39 mouse cellular contexts compared by ENCODE assay signal in genomic region chr11:7184420-7184819, GRCm38 (mm10). TPM values are rescaled to one million over a fixed set of nuclear protein-coding genes. Genes with fewer than 3 reads are reported as not detected.
"Had no signal": no experiment of that assay in that cellular context is flagged by ENCODE, and none has a peak within 500 bp of the region (broad histone marks: within the 10 kb centered on the region; RNA-seq: fewer than 3 reads in every experiment).

No protein-coding gene starts in this region.

- ATAC-seq: hindbrain, embryonic 16.5 days; inflammation-experienced regulatory T-cells, adult 6 months; intestine, embryonic 15.5 days; intestine, postnatal 0 days had no signal

- H3K9me3 ChIP-seq: heart, embryonic 13.5 days; heart, embryonic 15.5 days; hindbrain, embryonic 10.5 days; hindbrain, embryonic 12.5 days; intestine, embryonic 15.5 days; kidney, embryonic 15.5 days; limb, embryonic 13.5 days; liver, embryonic 13.5 days had no signal

- H3K4me2 ChIP-seq: heart, embryonic 11.5 days; heart, embryonic 13.5 days; heart, embryonic 15.5 days; hindbrain, embryonic 12.5 days; hindbrain, embryonic 14.5 days; intestine, embryonic 15.5 days; kidney, embryonic 15.5 days; limb, embryonic 13.5 days; liver, embryonic 11.5 days; liver, embryonic 13.5 days had no signal

- H3K9ac ChIP-seq: heart, embryonic 13.5 days; heart, embryonic 15.5 days; hindbrain, embryonic 12.5 days; hindbrain, embryonic 14.5 days; intestine, embryonic 15.5 days; kidney, embryonic 15.5 days; limb, embryonic 13.5 days; liver, embryonic 13.5 days had no signal

- H3K27ac ChIP-seq: heart, adult 2 months; heart, embryonic 13.5 days; heart, embryonic 15.5 days; hindbrain, embryonic 10.5 days; hindbrain, embryonic 12.5 days; hindbrain, embryonic 14.5 days; intestine, embryonic 15.5 days; kidney, embryonic 15.5 days; kidney, postnatal 0 days; left cerebral cortex, adult 2 months; limb, embryonic 13.5 days; liver, embryonic 13.5 days had no signal

- DNase-seq: gastrocnemius, postnatal 14 days; gastrocnemius, postnatal 36 days; heart, adult 11 months; heart, adult 2 months; heart, postnatal 4 days; kidney, adult 18-20 months; kidney, adult 8-10 months; kidney, postnatal 14 days; kidney, postnatal 36 days; layer of hippocampus, adult 9-11 months; liver; liver, embryonic 13.5 days had no signal

- H3K4me3 ChIP-seq: heart, adult 2 months; heart, embryonic 13.5 days; heart, embryonic 15.5 days; hindbrain, embryonic 10.5 days; hindbrain, embryonic 12.5 days; intestine, embryonic 15.5 days; kidney, embryonic 15.5 days; left cerebral cortex, adult 2 months; limb, embryonic 13.5 days; liver, embryonic 13.5 days had no signal

- H3K27me3 ChIP-seq: heart, embryonic 15.5 days; hindbrain, embryonic 12.5 days; intestine, embryonic 15.5 days; kidney, embryonic 15.5 days; limb, embryonic 13.5 days; liver, embryonic 13.5 days had no signal

- H3K4me1 ChIP-seq: intestine, embryonic 15.5 days; kidney, embryonic 15.5 days; limb, embryonic 13.5 days; liver, embryonic 13.5 days had no signal

- H3K36me3 ChIP-seq: heart, embryonic 13.5 days; heart, embryonic 15.5 days; hindbrain, embryonic 10.5 days; hindbrain, embryonic 12.5 days; intestine, embryonic 15.5 days; kidney, embryonic 15.5 days; limb, embryonic 13.5 days; liver, embryonic 13.5 days had no signal

RNA-seq across cellular contexts. Expression of gene Gm11985, which starts 3.9 kb away (rescaled TPM):
- total RNA-seq: gastrocnemius, adult 18-20 months; gastrocnemius, adult 8-10 months; gastrocnemius, postnatal 14 days; gastrocnemius, postnatal 36 days; heart, adult 2 months; heart, postnatal 25 days; heart, postnatal 4 days; layer of hippocampus, adult 18-20 months; layer of hippocampus, adult 8-10 months; layer of hippocampus, postnatal 25 days; left cerebral cortex, adult 2 months; left cerebral cortex, postnatal 14 days; left cerebral cortex, postnatal 36 days had no signal
- polyA plus RNA-seq: gonadal fat pad, adult 2 months; heart, adult 2 months; heart, embryonic 11.5 days; heart, embryonic 13.5 days; heart, embryonic 15.5 days; heart, postnatal 0 days; hindbrain, embryonic 10.5 days; hindbrain, embryonic 12.5 days; hindbrain, embryonic 14.5 days; hindbrain, embryonic 16.5 days; inflammation-experienced regulatory T-cells, adult 6 months; intestine, embryonic 15.5 days; intestine, postnatal 0 days; kidney, embryonic 15.5 days; kidney, postnatal 0 days; large intestine, adult 2 months; limb, embryonic 11.5 days; liver, embryonic 11.5 days; liver, embryonic 13.5 days had no signal

RNA-seq across cellular contexts. Expression of gene Igfbp1, which starts 13.2 kb away (rescaled TPM):
- total RNA-seq: gastrocnemius, adult 18-20 months; gastrocnemius, adult 8-10 months; gastrocnemius, postnatal 14 days; gastrocnemius, postnatal 36 days; heart, adult 2 months; heart, postnatal 25 days; heart, postnatal 4 days; layer of hippocampus, adult 18-20 months; layer of hippocampus, adult 8-10 months; layer of hippocampus, postnatal 25 days; left cerebral cortex, adult 2 months; left cerebral cortex, postnatal 36 days had no signal
- polyA plus RNA-seq: heart, adult 2 months; heart, postnatal 0 days; hindbrain, embryonic 14.5 days; inflammation-experienced regulatory T-cells, adult 6 months had no signal

RNA-seq across cellular contexts. Expression of gene Igfbp3, which starts 29.3 kb away (rescaled TPM):
- polyA plus RNA-seq: inflammation-experienced regulatory T-cells, adult 6 months had no signal
